Mouse (Mus musculus) hindbrain, embryonic 10.5 days (tissue): ENCODE measurements around the gene Dnajc3. TPM values are rescaled to one million over a fixed set of nuclear protein-coding genes. Genes with fewer than 3 reads are reported as not detected.

Experiments
- DNase-seq: peaks from one replicate; pipeline ENCODE4 v3.0.0-alpha.2; 2017; ENCODE audit warnings: low spot score
- H3K27ac ChIP-seq: fragments of 300-500 bp; sonication (generic); 2 replicates; pipeline ENCODE4 v1.5.1; 2016; ENCODE audit warnings: mild to moderate bottlenecking, moderate library complexity
- H3K27me3 ChIP-seq: fragments of 300-500 bp; sonication (generic); 2 replicates; pipeline ENCODE4 v1.6.1; 2016; ENCODE audit warnings: mild to moderate bottlenecking; ENCODE audit not compliant: poor library complexity, insufficient read depth, severe bottlenecking
- H3K36me3 ChIP-seq: fragments of 300-500 bp; sonication (generic); 2 replicates; pipeline ENCODE4 v1.6.1; 2016; ENCODE audit warnings: mild to moderate bottlenecking, moderate library complexity
- H3K4me1 ChIP-seq: fragments of 300-500 bp; sonication (generic); replicated peaks from 2 replicates; pipeline ENCODE4 v1.6.1; 2016; ENCODE audit warnings: mild to moderate bottlenecking
- H3K4me3 ChIP-seq: fragments of 300-500 bp; sonication (generic); 2 replicates; pipeline ENCODE4 v1.5.1; 2016; ENCODE audit warnings: mild to moderate bottlenecking, moderate library complexity
- H3K9me3 ChIP-seq: fragments of 300-500 bp; sonication (generic); 2 replicates; pipeline ENCODE4 v1.6.1; 2016; ENCODE audit warnings: mild to moderate bottlenecking, moderate library complexity
- WGBS: fragments of 180-500 bp; shearing (Covaris S2); methylation state at CpG from one replicate; pipeline ENCODE4 v1.1.7; 2016; 5-methylcytosine and 5-hydroxymethylcytosine counted together
- polyA plus RNA-seq: library from polyadenylated mRNA; unstranded; fragments of >200 nt; fragmentation: Nextera tagmentation; extraction: Ambion mirVana; gene quantifications from 2 replicates; pipeline ENCODE4 v1.2.1, GENCODE M21; 2016

The Dnajc3 gene
- 25.4 and 33.1 TPM in 2 replicates for polyA plus RNA-seq

DNA sequence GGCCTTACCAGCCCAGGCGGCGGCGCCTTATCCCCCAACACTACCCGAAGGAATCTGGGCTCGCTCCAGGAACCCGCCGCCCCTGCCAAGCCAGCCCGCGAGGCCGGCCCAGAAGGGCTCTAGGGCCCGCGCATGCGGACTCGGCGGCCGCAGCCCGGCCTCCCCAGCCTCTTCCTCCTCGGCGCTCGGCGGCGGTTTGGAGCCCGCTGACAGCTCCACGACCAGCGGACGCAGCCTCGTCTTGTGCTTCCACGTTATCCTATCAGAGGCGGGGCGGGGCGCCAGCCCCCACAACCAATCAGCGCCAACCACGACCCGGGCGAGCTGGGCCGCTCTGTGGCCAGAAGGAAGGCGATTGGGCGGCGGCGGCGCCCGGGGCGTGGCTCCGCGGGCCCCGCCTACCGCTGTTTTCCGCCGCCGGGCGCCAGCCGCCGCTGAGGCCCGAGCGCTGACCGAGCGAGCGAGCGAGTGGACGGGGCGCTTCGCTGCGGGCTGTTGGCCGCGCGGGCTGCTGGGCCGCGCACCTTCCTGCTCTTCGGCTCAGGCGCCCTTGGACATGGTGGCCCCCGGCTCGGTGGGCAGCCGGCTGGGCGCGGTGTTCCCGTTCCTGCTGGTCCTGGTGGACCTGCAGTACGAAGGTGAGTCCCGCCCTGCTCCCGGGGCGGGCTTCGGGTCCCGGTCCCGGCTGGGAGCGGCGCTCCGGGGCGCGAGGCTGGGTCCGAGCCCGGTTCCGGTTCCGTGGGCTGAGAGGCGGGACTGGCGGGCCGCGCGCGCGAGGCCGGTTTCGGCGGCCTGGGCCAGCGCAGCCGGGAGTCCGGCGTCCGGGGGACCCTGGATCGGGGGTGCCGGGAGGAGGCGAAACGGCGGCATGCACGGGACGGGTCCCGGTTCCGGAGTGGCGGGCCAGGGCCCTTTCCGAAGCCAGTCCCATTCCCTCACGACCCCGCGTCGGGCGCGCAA lies at the start of gene Dnajc3:
Gene Dnajc3 (plus strand): TSS at position 444 of the 960 bp plus-strand sequence.
- H3K9me3 ChIP-seq = no peaks in the 10 kb centered on the region
- no peaks in the 10 kb centered on the region for H3K36me3 ChIP-seq
- H3K4me1 ChIP-seq = peaks cover 43% of the 10 kb centered on the region
- H3K27ac ChIP-seq = peak within 1 kb of the TSS; percentile 97
- H3K27me3 ChIP-seq = no peaks in the 10 kb centered on the region
- DNase-seq = peak; percentile 100
- H3K4me3 ChIP-seq = peak within 1 kb of the TSS; percentile 99
- under 1% methylated on average over 124 of the region's 124 CpGs for WGBS

DNA sequence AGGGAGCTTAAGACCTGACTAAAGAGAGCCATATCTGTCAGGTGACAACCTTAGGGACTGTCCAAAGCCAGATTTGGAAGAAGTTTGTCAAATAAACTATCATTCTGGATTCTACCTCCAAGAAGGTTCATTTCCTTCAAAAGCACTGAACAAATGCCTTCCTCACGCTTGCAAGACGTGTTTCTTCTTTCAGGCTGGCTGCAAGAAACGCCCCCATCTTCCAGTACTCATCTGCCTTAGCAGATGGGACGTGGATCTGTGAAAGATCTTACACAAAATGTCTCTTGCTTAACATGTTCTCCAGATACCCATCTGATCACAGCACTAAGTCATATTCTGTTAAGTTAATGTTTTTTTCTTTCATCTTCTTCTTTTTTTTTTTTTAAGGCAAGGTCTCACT lies 47.7 kb upstream of the Dnajc3 start:
- no peak overlapping the region for H3K4me3 ChIP-seq
- WGBS = 91% methylated on average over 4 of the region's 4 CpGs
- H3K36me3 ChIP-seq = peaks cover 88% of the 10 kb centered on the region

DNA sequence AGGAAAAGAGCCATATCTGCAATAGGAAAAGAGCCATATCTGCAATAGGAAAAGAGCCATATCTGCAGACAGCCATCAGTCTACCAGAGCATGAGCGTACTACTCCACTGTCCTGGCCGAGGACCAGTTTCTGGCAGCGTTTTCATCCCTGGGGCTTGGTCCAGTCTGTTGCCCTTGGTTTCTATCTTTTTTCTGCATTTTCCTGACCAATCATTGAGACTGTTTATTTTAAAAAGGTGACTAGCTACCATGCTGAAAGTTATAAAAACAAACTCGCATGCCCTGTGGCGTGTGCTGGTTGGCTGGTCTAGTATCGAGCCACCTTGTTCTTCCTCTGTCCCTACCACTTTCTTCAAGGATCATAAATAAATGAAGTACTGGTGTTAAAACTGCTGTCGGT lies 42.5 kb upstream of the Dnajc3 start:
- no peak for DNase-seq
- no peak overlapping the region for H3K4me3 ChIP-seq
- no peak overlapping the region for H3K27ac ChIP-seq
- no peaks in the 10 kb centered on the region for H3K9me3 ChIP-seq
- H3K4me1 ChIP-seq = no peaks in the 10 kb centered on the region
- no peaks in the 10 kb centered on the region for H3K27me3 ChIP-seq
- 94% methylated on average over 7 of the region's 7 CpGs for WGBS
- peaks cover 90% of the 10 kb centered on the region for H3K36me3 ChIP-seq

More for the DNA sequence above, 47.7 kb upstream of the Dnajc3 start:
- no peak for DNase-seq
- no peak overlapping the region for H3K27ac ChIP-seq
- H3K4me1 ChIP-seq = no peaks in the 10 kb centered on the region
- H3K27me3 ChIP-seq = no peaks in the 10 kb centered on the region
- H3K9me3 ChIP-seq = no peaks in the 10 kb centered on the region

DNA sequence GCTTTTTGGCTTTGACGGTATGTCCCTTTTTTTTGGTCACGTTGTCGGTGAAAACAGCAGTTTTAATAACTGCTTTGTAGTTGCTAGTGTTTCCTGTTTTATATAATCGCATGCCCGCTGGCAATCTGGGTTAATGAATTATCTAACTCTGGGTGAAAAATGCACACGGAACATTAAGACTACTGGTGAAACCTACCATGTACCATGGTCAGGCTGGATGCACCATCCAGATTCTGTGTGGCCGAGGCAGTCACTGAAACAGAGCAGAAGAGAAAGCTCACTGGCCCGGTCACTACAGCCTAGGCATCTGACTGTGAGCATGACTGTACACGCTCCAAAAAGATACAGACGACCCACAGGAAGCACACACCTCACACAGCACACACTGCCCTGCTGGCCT lies 42.1 kb upstream of the Dnajc3 start:
- WGBS = 93% methylated on average over 10 of the region's 10 CpGs
- DNase-seq = no peak
- Histone ChIP-seq H3K27ac (no peak overlapping the region), H3K4me3 (no peak overlapping the region), H3K36me3 (peaks cover 94% of the 10 kb centered on the region), H3K9me3 (no peaks in the 10 kb centered on the region), H3K27me3 (no peaks in the 10 kb centered on the region), H3K4me1 (no peaks in the 10 kb centered on the region)

DNA sequence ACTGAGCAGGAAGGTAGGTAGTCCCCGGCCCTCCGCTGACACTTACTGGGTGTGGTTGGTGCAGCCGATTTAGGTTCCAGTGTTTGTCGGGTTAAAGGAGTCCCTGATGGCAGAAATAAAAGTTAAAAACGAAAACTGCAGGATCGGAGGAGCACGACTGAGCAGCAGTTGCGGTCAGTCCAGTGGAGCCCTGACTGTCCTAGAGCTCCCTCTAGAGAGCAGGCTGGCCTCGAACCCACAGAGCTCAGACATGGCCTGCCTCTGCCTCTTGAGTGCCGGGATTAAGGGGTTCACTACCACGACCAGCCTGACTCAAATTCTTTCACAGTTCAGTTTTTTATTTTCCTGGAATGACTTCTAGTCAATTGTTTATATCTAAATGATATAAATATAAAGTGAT lies 37.8 kb upstream of the Dnajc3 start:
- peaks cover 9% of the 10 kb centered on the region for H3K9me3 ChIP-seq
- no peak overlapping the region for H3K27ac ChIP-seq
- no peak overlapping the region for H3K4me3 ChIP-seq
- DNase-seq = no peak
- WGBS = 85% methylated on average over 11 of the region's 11 CpGs
- peaks cover 7% of the 10 kb centered on the region for H3K4me1 ChIP-seq
- H3K36me3 ChIP-seq = peaks cover 86% of the 10 kb centered on the region
- H3K27me3 ChIP-seq = no peaks in the 10 kb centered on the region

DNA sequence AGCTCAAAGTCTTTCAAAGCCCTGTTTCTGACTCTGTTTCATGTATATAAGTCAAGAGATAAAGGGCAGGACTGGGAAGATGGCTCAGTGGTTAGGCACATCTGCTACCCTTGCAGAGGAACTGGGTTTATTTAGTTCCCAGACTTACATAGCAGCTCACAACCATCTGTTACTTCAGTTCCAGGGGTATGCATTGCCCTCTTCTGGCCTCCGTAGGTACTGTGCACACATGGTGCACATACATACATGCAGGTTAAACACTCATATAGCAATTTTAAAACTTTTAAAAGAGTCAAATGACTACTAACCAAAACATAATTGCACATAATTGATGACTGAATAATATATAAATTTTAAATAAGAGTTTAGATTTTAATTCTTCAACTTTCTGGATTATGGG lies 36.9 kb upstream of the Dnajc3 start:
- peaks cover 7% of the 10 kb centered on the region for H3K4me1 ChIP-seq
- H3K4me3 ChIP-seq = no peak overlapping the region
- H3K36me3 ChIP-seq = peaks cover 84% of the 10 kb centered on the region
- H3K27ac ChIP-seq = no peak overlapping the region
- no peaks in the 10 kb centered on the region for H3K27me3 ChIP-seq
- peaks cover 9% of the 10 kb centered on the region for H3K9me3 ChIP-seq
- DNase-seq = no peak
- WGBS = 96% methylated on average over 1 of the region's 1 CpGs

DNA sequence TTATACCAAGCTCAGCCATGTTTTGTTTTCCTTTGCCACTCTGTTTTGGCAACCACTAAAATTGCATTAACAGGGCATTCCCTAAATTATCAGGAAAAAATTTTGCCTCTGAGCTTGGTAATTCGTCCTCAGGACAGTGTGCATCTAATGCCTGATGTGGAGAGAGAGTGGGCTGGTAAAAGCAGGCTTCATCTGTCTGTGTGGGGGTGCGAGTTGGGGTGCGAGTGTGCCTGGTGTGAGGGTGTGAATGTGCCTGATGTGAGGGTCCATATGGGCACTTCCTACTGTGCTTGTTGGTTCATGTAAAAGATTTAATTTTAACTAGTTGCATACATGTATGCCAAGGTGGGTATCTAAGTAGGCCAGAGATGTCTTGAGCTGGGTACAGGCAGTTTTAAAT lies 34.4 kb upstream of the Dnajc3 start:
- H3K27ac ChIP-seq = no peak overlapping the region
- 88% methylated on average over 3 of the region's 3 CpGs for WGBS
- peaks cover 85% of the 10 kb centered on the region for H3K36me3 ChIP-seq

DNA sequence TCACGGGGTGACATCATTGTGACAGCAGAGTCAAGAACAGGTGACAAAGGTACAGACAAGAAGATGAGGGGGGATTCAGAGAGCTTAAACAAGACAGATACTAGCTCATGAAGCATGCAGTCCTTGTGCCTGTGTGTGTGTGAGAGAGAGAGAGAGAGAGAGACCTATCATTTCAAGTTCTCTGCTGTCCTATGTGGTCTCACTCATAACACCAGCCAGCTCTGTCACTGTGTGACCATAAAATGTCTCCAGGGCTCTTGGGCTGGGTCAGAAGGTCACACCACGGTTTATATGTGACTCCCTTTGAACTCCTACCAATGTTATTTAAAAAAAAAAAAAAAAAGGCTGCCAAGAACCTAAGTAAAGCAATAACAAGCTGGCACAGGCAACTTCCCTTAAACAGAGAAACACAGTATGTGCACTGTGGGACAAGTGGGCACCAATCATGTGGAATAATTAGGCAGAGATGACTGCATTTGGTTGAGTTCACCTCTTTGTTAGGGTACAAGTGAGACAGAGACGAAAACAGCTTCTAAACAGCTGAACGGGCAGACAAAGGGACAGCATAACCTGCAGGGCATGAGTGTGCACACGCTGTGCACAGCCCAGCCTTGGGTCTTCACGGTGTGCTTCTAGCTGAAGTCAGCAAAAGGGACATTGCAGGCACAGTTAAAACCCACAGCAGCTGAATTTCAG lies 33.8 kb upstream of the Dnajc3 start:
- H3K4me1 ChIP-seq = peaks cover 7% of the 10 kb centered on the region
- no peak overlapping the region for H3K4me3 ChIP-seq
- H3K9me3 ChIP-seq = peaks cover 9% of the 10 kb centered on the region
- no peak for DNase-seq
- peak overlapping the region; percentile 57 for H3K27ac ChIP-seq
- WGBS = 40% methylated on average over 6 of the region's 6 CpGs
- H3K36me3 ChIP-seq = peaks cover 85% of the 10 kb centered on the region
- no peaks in the 10 kb centered on the region for H3K27me3 ChIP-seq

More for the DNA sequence above, 34.4 kb upstream of the Dnajc3 start:
- H3K9me3 ChIP-seq = peaks cover 9% of the 10 kb centered on the region
- DNase-seq = no peak
- H3K27me3 ChIP-seq = no peaks in the 10 kb centered on the region
- peaks cover 7% of the 10 kb centered on the region for H3K4me1 ChIP-seq
- H3K4me3 ChIP-seq = no peak overlapping the region

DNA sequence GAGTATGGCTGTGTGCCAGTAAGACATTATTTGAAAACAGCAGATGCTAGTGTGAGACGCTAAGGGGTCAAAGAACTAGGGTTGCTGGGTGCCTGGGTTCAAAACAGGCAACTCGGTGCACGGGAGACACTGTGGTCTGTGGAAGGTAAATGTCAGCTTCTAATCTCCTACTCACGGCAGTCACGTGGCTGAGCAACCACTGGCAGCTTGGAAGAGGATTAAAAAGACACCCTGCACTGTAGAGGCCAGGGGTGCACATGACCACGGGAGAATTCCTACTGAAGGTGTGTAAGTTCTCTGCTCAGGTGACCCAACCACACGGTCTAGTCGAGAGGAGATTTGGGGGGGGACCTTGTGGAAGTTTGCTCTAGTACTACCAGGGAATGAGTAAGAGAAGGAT lies 30.2 kb upstream of the Dnajc3 start:
- DNase-seq = no peak
- Histone ChIP-seq H3K4me1 (peaks cover 9% of the 10 kb centered on the region), H3K9me3 (no peaks in the 10 kb centered on the region), H3K27me3 (no peaks in the 10 kb centered on the region), H3K27ac (no peak overlapping the region), H3K36me3 (peaks cover 85% of the 10 kb centered on the region), H3K4me3 (no peak overlapping the region)
- WGBS = 92% methylated on average over 8 of the region's 8 CpGs

DNA sequence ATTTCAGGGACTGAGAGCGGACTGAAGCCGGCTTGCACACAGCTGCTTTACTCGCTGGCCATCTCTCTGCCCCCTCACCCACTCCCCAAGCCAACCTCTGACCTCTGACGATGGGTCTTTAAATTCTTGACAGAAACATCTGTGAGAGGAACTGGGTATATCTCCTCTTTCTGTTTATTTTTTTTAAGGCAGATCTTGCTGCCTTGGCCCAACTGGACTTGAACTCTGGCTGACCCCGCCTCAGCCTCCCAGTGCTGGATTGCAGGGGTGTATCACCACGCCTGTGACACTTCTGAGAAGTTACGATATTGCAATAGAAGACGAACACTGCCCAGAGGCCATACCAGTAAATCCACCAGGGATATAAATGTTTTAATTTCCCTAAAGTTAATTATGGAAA lies 27.9 kb upstream of the Dnajc3 start:
- H3K36me3 ChIP-seq = peaks cover 98% of the 10 kb centered on the region
- H3K27me3 ChIP-seq = no peaks in the 10 kb centered on the region
- H3K4me1 ChIP-seq = 0 out of 2 replicates have a peak, but pooled peaks cover 5% of the 10 kb centered on the region
- 79% methylated on average over 8 of the region's 8 CpGs for WGBS
- no peak overlapping the region for H3K27ac ChIP-seq
- no peak overlapping the region for H3K4me3 ChIP-seq
- no peaks in the 10 kb centered on the region for H3K9me3 ChIP-seq
- DNase-seq = no peak

DNA sequence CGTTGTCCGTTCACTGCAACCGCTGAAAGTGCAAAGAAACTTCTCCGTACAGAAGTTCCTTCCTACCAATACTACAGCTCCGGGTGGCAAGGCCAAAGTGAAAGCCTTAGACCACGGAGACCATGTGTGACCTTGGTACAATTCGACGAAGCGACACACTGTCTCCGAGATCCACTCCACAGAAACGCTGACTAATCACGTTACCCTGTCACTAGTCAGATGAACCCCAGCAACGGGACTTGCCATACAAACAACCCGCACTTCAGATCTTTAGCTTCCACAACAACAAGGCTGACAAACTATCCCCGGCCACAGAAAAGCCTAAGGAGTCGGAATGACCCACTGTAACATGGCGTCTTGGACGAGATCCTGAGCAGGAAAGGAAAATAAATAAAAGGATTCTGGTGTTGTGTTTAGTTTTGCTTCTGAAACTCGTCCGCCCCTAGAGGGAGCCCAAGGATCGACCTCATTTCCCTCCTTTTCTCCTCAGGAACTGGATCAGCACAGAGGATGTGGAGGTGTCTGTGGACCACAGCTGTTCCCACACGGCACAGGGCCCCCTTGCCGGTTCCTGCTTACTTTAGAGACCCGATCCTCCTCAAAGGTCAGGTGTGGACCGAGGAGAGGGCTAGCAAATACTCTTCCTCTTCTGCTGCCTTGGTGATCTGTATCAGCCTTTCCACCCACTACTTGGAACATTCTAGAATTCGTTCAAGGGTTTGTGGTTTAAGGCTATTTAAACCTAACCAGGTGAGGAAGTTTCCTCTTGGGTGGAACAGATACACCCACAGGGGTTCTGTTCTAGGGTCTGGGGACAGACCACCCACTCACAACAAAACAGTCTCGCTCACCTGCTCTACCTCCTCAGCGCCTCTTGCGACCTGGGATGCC lies 27.2 kb upstream of the Dnajc3 start:
- peaks cover 100% of the 10 kb centered on the region for H3K36me3 ChIP-seq
- H3K27ac ChIP-seq = no peak overlapping the region
- DNase-seq = peak; percentile 33
- no peaks in the 10 kb centered on the region for H3K27me3 ChIP-seq
- H3K9me3 ChIP-seq = no peaks in the 10 kb centered on the region
- 69% methylated on average over 29 of the region's 29 CpGs for WGBS
- no peak overlapping the region for H3K4me3 ChIP-seq
- H3K4me1 ChIP-seq = 0 out of 2 replicates have a peak, but pooled peaks cover 5% of the 10 kb centered on the region

DNA sequence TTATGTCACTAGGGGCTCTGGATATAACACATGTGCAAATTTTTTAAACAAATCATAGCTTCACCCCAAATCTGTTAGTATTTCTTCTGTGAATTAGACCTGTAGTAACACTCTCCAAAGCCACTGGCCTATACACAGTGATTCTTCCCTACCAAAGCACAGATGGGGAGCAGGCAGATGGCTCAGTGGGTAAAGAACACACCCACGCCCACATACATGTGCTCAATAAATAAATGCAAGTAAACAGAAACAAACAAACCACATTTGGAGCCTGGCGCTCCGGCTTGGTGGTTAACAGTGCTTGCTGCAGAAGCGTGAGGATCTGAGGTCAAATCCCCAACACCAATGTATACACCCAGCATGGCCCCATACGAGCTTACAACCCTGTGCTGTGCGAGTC lies 26.3 kb upstream of the Dnajc3 start:
- DNase-seq = no peak
- no peaks in the 10 kb centered on the region for H3K27me3 ChIP-seq
- H3K4me3 ChIP-seq = no peak overlapping the region
- 0 out of 2 replicates have a peak, but pooled peaks cover 5% of the 10 kb centered on the region for H3K4me1 ChIP-seq
- no peaks in the 10 kb centered on the region for H3K9me3 ChIP-seq
- WGBS = 91% methylated on average over 6 of the region's 6 CpGs
- peaks cover 99% of the 10 kb centered on the region for H3K36me3 ChIP-seq
- no peak overlapping the region for H3K27ac ChIP-seq
